Mouse (Mus musculus): Measurements from ENCODE around the gene Tufm.
"Not testable (repeated sequence)": the region's sequence is repeated elsewhere in the genome, so short reads cannot be mapped to it uniquely, and the experiment has no call there.

Gene Tufm

GRCm38 (mm10) chr7:126465246-126466030, 21.7 kb upstream of the Tufm start:
- DNase-seq (ENCODE audit: low spot score) = no peak

GRCm38 (mm10) chr7:126466116-126466515, 21.0 kb upstream of the Tufm start:
- DNase-seq (ENCODE audit: low spot score) = no peak

- no peak for DNase-seq (ENCODE audit: low spot score)
These were observed 20.5 kb upstream of the Tufm start for GRCm38 (mm10) chr7:126466707-126467106.

- no peak for DNase-seq (ENCODE audit: low spot score)
These were observed 19.9 kb upstream of the Tufm start for GRCm38 (mm10) chr7:126467271-126467670.

- no peak for DNase-seq (ENCODE audit: low spot score)
These were observed 19.1 kb upstream of the Tufm start for GRCm38 (mm10) chr7:126467834-126468627.

GRCm38 (mm10) chr7:126470077-126470476, 17.1 kb upstream of the Tufm start:
- no peak for DNase-seq (ENCODE audit: low spot score)

- DNase-seq (ENCODE audit: low spot score) = no peak
These were observed 15.8 kb upstream of the Tufm start for GRCm38 (mm10) chr7:126471361-126471760.

- no peak for DNase-seq (ENCODE audit: low spot score)
These were observed 15.3 kb upstream of the Tufm start for GRCm38 (mm10) chr7:126471853-126472252.

- DNase-seq (ENCODE audit: low spot score) = no peak
These were observed 14.9 kb upstream of the Tufm start for GRCm38 (mm10) chr7:126472306-126472705.

- DNase-seq (ENCODE audit: low spot score) = no peak
These were observed 14.4 kb upstream of the Tufm start for GRCm38 (mm10) chr7:126472713-126473112.

- no peak for DNase-seq (ENCODE audit: low spot score)
These were observed 13.6 kb upstream of the Tufm start for GRCm38 (mm10) chr7:126473470-126474086.

- no peak for DNase-seq (ENCODE audit: low spot score)
These were observed 12.6 kb upstream of the Tufm start for GRCm38 (mm10) chr7:126474486-126474955.

GRCm38 (mm10) chr7:126474993-126475581, 12.1 kb upstream of the Tufm start, which contains the start of gene Sh2b1:
Gene Sh2b1 (minus strand): TSS chr7:126475424.
- peak; percentile 71 for DNase-seq (ENCODE audit: low spot score)

- DNase-seq (ENCODE audit: low spot score) = no peak
These were observed 5.5 kb upstream of the Tufm start for GRCm38 (mm10) chr7:126481699-126482098.

GRCm38 (mm10) chr7:126482392-126482871, 4.7 kb upstream of the Tufm start:
- no peak for DNase-seq (ENCODE audit: low spot score)

GRCm38 (mm10) chr7:126487617-126488385, 640 bp downstream of the Tufm start:
- not testable (repeated sequence) for DNase-seq (ENCODE audit: low spot score)

GRCm38 (mm10) chr7:126491005-126491404, 3.8 kb downstream of the Tufm start:
- no peak for DNase-seq (ENCODE audit: low spot score)

GRCm38 (mm10) chr7:126491973-126492372, 4.8 kb downstream of the Tufm start:
- no peak for DNase-seq (ENCODE audit: low spot score)

- DNase-seq (ENCODE audit: low spot score) = no peak
These were observed 7.0 kb downstream of the Tufm start for GRCm38 (mm10) chr7:126494120-126494519.

GRCm38 (mm10) chr7:126496475-126496874, 9.3 kb downstream of the Tufm start:
- no peak for DNase-seq (ENCODE audit: low spot score)

GRCm38 (mm10) chr7:126497966-126498365, 10.8 kb downstream of the Tufm start:
- DNase-seq (ENCODE audit: low spot score) = no peak
